Comparison of ENCODE assay signal across 8 mouse cellular contexts in the genomic region with DNA sequence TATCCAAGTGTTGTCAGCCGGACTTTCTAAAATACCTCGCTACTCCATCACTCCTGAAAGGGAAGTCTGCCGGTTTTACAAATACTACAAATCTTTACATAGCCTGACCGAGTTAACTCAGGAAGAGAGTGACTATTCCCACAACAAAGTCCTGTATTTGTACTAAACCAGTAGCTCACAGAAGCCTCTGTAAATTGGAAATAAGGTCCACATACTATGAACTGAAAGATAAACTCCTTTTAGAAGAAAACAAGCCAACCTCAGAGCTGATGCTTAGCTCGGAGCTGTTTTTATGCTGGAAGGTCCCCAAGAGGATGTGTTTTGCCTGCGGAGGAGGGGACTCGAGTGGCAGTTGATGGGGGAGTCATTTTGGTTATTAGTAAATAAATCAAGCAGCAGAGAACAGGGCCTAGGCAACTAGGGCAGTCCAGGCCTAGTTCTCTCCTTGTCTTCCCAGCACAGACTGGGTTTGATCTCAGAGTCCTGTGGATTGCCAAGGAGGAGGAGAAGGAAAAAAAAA. TPM values are rescaled to one million over a fixed set of nuclear protein-coding genes. Genes with fewer than 3 reads are reported as not detected.
A peak's percentile ranks its signal among the peaks of the same experiment; 100 is the strongest.
DNase-seq lines count a peak whose midpoint lies in the region; ATAC-seq and TF ChIP-seq lines count a peak whose summit lies in the region.

No protein-coding gene starts in this region.

- H3K9ac ChIP-seq in ES-E14 (ENCODE audit: insufficient read depth, low read depth, low read length, poor library complexity, severe bottlenecking), result peak overlapping the region; percentile 97; the same call in 1 of the 2 replicates
- no peak overlapping the region; the same call in 1 of the 2 replicates for H3K9ac ChIP-seq in embryonic facial prominence, embryonic 11.5 days (replicated peaks; ENCODE audit: low read length)
- H3K9ac ChIP-seq in limb, embryonic 11.5 days (ENCODE audit: low read length), result peak overlapping the region; percentile 22; the same call in 1 of the 2 replicates
- H3K9ac ChIP-seq in midbrain, embryonic 15.5 days, result peak overlapping the region; percentile 97

- no peaks in the 10 kb centered on the region for H3K9me3 ChIP-seq in ES-E14 (ENCODE audit: control insufficient read depth, insufficient read depth, low read depth, low read length)
- H3K9me3 ChIP-seq in embryonic facial prominence, embryonic 11.5 days (replicated peaks; ENCODE audit: control insufficient read depth, low read length), result no peaks in the 10 kb centered on the region
- H3K9me3 ChIP-seq in hindbrain, embryonic 10.5 days, result no peaks in the 10 kb centered on the region
- H3K9me3 ChIP-seq in limb, embryonic 11.5 days (ENCODE audit: control insufficient read depth, low read length), result no peaks in the 10 kb centered on the region
- no peaks in the 10 kb centered on the region for H3K9me3 ChIP-seq in midbrain, embryonic 15.5 days

- 10% methylated on average over 7 of the region's 7 CpGs for WGBS in embryonic facial prominence, embryonic 11.5 days
- WGBS in hindbrain, embryonic 10.5 days, result 10% methylated on average over 7 of the region's 7 CpGs
- WGBS in limb, embryonic 11.5 days, result 11% methylated on average over 7 of the region's 7 CpGs
- 7% methylated on average over 7 of the region's 7 CpGs for WGBS in midbrain, embryonic 15.5 days

- H3K4me1 ChIP-seq in ES-E14 (ENCODE audit: control insufficient read depth in 2 of 2, insufficient read depth in 2 of 2, low read length in 2 of 2, poor library complexity in 1 of 2), result peaks cover 5 to 17% of the 10 kb centered on the region in 2 experiments; a peak in 3 of 4 replicates
- H3K4me1 ChIP-seq in embryonic facial prominence, embryonic 11.5 days (ENCODE audit: control insufficient read depth, insufficient read depth, low read length), result no peaks in the 10 kb centered on the region
- peaks cover 29% of the 10 kb centered on the region for H3K4me1 ChIP-seq in hindbrain, embryonic 10.5 days (replicated peaks)
- H3K4me1 ChIP-seq in limb, embryonic 11.5 days (ENCODE audit: control insufficient read depth, insufficient read depth, low read length), result peaks cover 14% of the 10 kb centered on the region
- H3K4me1 ChIP-seq in midbrain, embryonic 15.5 days, result peaks cover 35% of the 10 kb centered on the region

- H3K27ac ChIP-seq in gastrocnemius, adult 2 months, result peak overlapping the region; percentile 97
- H3K27ac ChIP-seq in ES-E14 (ENCODE audit: insufficient read depth, low read depth, low read length, poor library complexity, severe bottlenecking), result no peak overlapping the region
- H3K27ac ChIP-seq in embryonic facial prominence, embryonic 11.5 days (replicated peaks; ENCODE audit: low read depth, low read length), result no peak overlapping the region
- H3K27ac ChIP-seq in hindbrain, embryonic 10.5 days, result peak overlapping the region; percentile 51
- 0 out of 2 replicates have a peak overlapping the region, but pooled peaks have one; percentile 26 for H3K27ac ChIP-seq in limb, embryonic 11.5 days (replicated peaks; ENCODE audit: low read depth, low read length)
- H3K27ac ChIP-seq in midbrain, embryonic 15.5 days, result peak overlapping the region; percentile 93

- peak overlapping the region; percentile 83 for H3K4me2 ChIP-seq in embryonic facial prominence, embryonic 11.5 days (ENCODE audit: low read depth, low read length)
- peak overlapping the region; percentile 90 for H3K4me2 ChIP-seq in limb, embryonic 11.5 days (ENCODE audit: low read depth, severe bottlenecking)
- peak overlapping the region; percentile 86 for H3K4me2 ChIP-seq in midbrain, embryonic 15.5 days

- no peaks in the 10 kb centered on the region for H3K36me3 ChIP-seq in ES-E14 (ENCODE audit: control insufficient read depth, insufficient read depth, low read length, poor library complexity, severe bottlenecking)
- no peaks in the 10 kb centered on the region for H3K36me3 ChIP-seq in embryonic facial prominence, embryonic 11.5 days (replicated peaks; ENCODE audit: control insufficient read depth, insufficient read depth, low read depth, low read length)
- H3K36me3 ChIP-seq in hindbrain, embryonic 10.5 days, result no peaks in the 10 kb centered on the region
- no peaks in the 10 kb centered on the region for H3K36me3 ChIP-seq in limb, embryonic 11.5 days (ENCODE audit: control insufficient read depth, insufficient read depth, low read length)
- H3K36me3 ChIP-seq in midbrain, embryonic 15.5 days (replicated peaks), result no peaks in the 10 kb centered on the region

- in situ Hi-C loops in ES-E14 (cut with MboI; ENCODE audit: low sequenced_read_pairs in 2 of 2, unreplicated experiment in 2 of 2), result loop anchor here in 1 of 2 experiments (5.0 kb wide), 1 partner anchor 152 kb away; no protein-coding TSS in a partner anchor

- ATAC-seq in embryonic facial prominence, embryonic 11.5 days (replicated peaks; ENCODE audit: insufficient number of reproducible peaks, low FRiP score, low TSS enrichment, low read depth), result no peak
- no peak for ATAC-seq in limb, embryonic 11.5 days (ENCODE audit: insufficient number of reproducible peaks, low FRiP score, low TSS enrichment, low read depth)
- ATAC-seq in midbrain, embryonic 15.5 days (replicated peaks), result no peak
- ATAC-seq in monocyte, adult 5-6 weeks (replicated peaks; ENCODE audit: insufficient number of reproducible peaks, low FRiP score, low TSS enrichment, poor library complexity, severe bottlenecking), result no peak

- TF ChIP-seq CTCF in gastrocnemius, adult 2 months (IDR thresholded peaks at IDR 0.05), result no peak

- no peaks in the 10 kb centered on the region for H3K27me3 ChIP-seq in embryonic facial prominence, embryonic 11.5 days (ENCODE audit: control insufficient read depth, insufficient read depth, low read length)
- no peaks in the 10 kb centered on the region for H3K27me3 ChIP-seq in hindbrain, embryonic 10.5 days (ENCODE audit: insufficient read depth, poor library complexity, severe bottlenecking)
- no peaks in the 10 kb centered on the region for H3K27me3 ChIP-seq in limb, embryonic 11.5 days (ENCODE audit: control insufficient read depth, insufficient read depth, low read length)
- H3K27me3 ChIP-seq in midbrain, embryonic 15.5 days (replicated peaks), result no peaks in the 10 kb centered on the region

- peak overlapping the region; percentile 80 for H3K4me3 ChIP-seq in gastrocnemius, adult 2 months
- peak overlapping the region; percentile 93 to 97 for H3K4me3 ChIP-seq in ES-E14 (ENCODE audit: insufficient read depth in 1 of 2, low read depth in 1 of 2, low read length in 2 of 2, poor library complexity in 1 of 2, severe bottlenecking in 1 of 2)
- H3K4me3 ChIP-seq in embryonic facial prominence, embryonic 11.5 days (ENCODE audit: low read depth, low read length), result peak overlapping the region; percentile 99
- H3K4me3 ChIP-seq in hindbrain, embryonic 10.5 days, result peak overlapping the region; percentile 97
- peak overlapping the region; percentile 58 for H3K4me3 ChIP-seq in limb, embryonic 11.5 days (ENCODE audit: low read depth, low read length)
- H3K4me3 ChIP-seq in midbrain, embryonic 15.5 days, result peak overlapping the region; percentile 99

- DNase-seq in gastrocnemius, adult 2 months, result peak; percentile 20
- no peak for DNase-seq in gastrocnemius, postnatal 10 days
- no peak for DNase-seq in ES-E14 (ENCODE audit: low read depth, low spot score)
- no peak for DNase-seq in embryonic facial prominence, embryonic 11.5 days (ENCODE audit: low spot score)
- DNase-seq in hindbrain, embryonic 10.5 days (ENCODE audit: low spot score), result no peak
- peak; percentile 38 for DNase-seq in limb, embryonic 11.5 days (ENCODE audit: low spot score)

- intact Hi-C loops in gastrocnemius, adult 2 months (cut with DNase I), result loop anchor here (5.0 to 10.0 kb wide), 3 partner anchors 127 to 374 kb away; partner anchors contain the start of genes Dusp27 and Tada1

TF ChIP-seq in ES-E14, 5 proteins besides CTCF, POLR2A, EP300 and RAD21:
- TF ChIP-seq CHD2 (IDR thresholded peaks at IDR 0.05; ENCODE audit: low read depth, low read length), result no peak
- TF ChIP-seq MAFK (IDR thresholded peaks at IDR 0.05; ENCODE audit: insufficient read depth, low read depth, low read length), result no peak
- TF ChIP-seq ZC3H11A (IDR thresholded peaks at IDR 0.05; ENCODE audit: borderline replicate concordance, low read depth, low read length), result no peak
- no peak for TF ChIP-seq HCFC1 (IDR thresholded peaks at IDR 0.05; ENCODE audit: borderline replicate concordance, insufficient read depth, low read length)
- TF ChIP-seq ZNF384 (IDR thresholded peaks at IDR 0.05; ENCODE audit: low read depth, low read length), result no peak

RNA-seq across cellular contexts. Expression of gene Pou2f1, which starts 1.8 kb away (rescaled TPM):
- 1 to 10 TPM; 6.6 to 8.6 TPM for total RNA-seq in gastrocnemius, adult 2 months (2021)
- 10 to 100 TPM in 1 of 2 experiments, 1 to 10 TPM in 1; 9.6 to 11.4 TPM for total RNA-seq in gastrocnemius, postnatal 10 days (2021)
- total RNA-seq in ES-E14 (2012; rRNA removed), result 37.9 and 55.6 TPM in 2 replicates
- polyA plus RNA-seq in embryonic facial prominence, embryonic 11.5 days (2014; fragmentation: Nextera tagmentation; extraction: Ambion mirVana), result 22.1 and 22.8 TPM in 2 replicates
- polyA plus RNA-seq in hindbrain, embryonic 10.5 days (2016; fragmentation: Nextera tagmentation; extraction: Ambion mirVana), result 21.8 and 25.4 TPM in 2 replicates
- 33.7 and 34.2 TPM in 2 replicates for polyA plus RNA-seq in limb, embryonic 11.5 days (2014; fragmentation: Nextera tagmentation; extraction: Ambion mirVana)
- 25.6 and 30.1 TPM in 2 replicates for polyA plus RNA-seq in midbrain, embryonic 15.5 days (2015; fragmentation: Nextera tagmentation; extraction: Ambion mirVana)
- total RNA-seq in monocyte, adult 5-6 weeks (2017), result 11.7 to 22.8 TPM (median 18.7 TPM) in 3 replicates

Comparison
In these comparisons a context has a peak if more than half of its experiments do, and no peak if none do; other contexts are left out.
1. DNase-seq: peak in gastrocnemius, adult 2 months (single experiment) and limb, embryonic 11.5 days (single experiment); none in gastrocnemius, postnatal 10 days (single experiment), ES-E14 (single experiment), embryonic facial prominence, embryonic 11.5 days (single experiment) and hindbrain, embryonic 10.5 days (single experiment).
2. H3K27ac ChIP-seq: peak in gastrocnemius, adult 2 months (single experiment), hindbrain, embryonic 10.5 days (single experiment), limb, embryonic 11.5 days (single experiment) and midbrain, embryonic 15.5 days (single experiment); none in ES-E14 (single experiment) and embryonic facial prominence, embryonic 11.5 days (single experiment).
3. Peak in every context shown above with its lines, with median percentiles within 50 percentile points of each other: H3K4me3 ChIP-seq and H3K4me2 ChIP-seq.